Mouse (Mus musculus) thymus, adult 2 months (tissue): ENCODE measurements at regions not wholly inside any gene's neighbourhood (a gene's known extent, or its start where the extent isn't known, plus 50 kb on each side); places are given as distances from the start of the nearest gene placed in this dataset.

ENCODE experiments used
- DNase-seq: peaks from one replicate; pipeline ENCODE4 v3.0.0; 2021
- H3K27ac ChIP-seq: fragments of 200-500 bp; 2 replicates; pipeline ENCODE4 v1.5.1; 2012; ENCODE audit warnings: low read length, control low read depth; ENCODE audit not compliant: control insufficient read depth, insufficient read depth
- H3K27me3 ChIP-seq: fragments of 200-500 bp; 2 replicates; pipeline ENCODE4 v1.6.1; 2012; ENCODE audit warnings: mild to moderate bottlenecking, low read length, moderate library complexity, mixed read lengths; ENCODE audit not compliant: control insufficient read depth, insufficient read depth
- H3K36me3 ChIP-seq: fragments of 200-500 bp; 2 replicates; pipeline ENCODE4 v1.6.1; 2012; ENCODE audit warnings: mild to moderate bottlenecking, low read length, moderate library complexity; ENCODE audit not compliant: control insufficient read depth, insufficient read depth
- H3K4me1 ChIP-seq: fragments of 200-500 bp; replicated peaks from 2 replicates; pipeline ENCODE4 v1.6.1; 2012; ENCODE audit warnings: low read length; ENCODE audit not compliant: control insufficient read depth, insufficient read depth
- H3K4me3 ChIP-seq: fragments of 200-500 bp; 2 replicates; pipeline ENCODE4 v1.5.1; 2012; ENCODE audit warnings: mild to moderate bottlenecking, low read length, control low read depth, moderate library complexity; ENCODE audit not compliant: control insufficient read depth, insufficient read depth
- CTCF ChIP-seq: fragments of 200-500 bp; IDR thresholded peaks from 2 replicates; pipeline ENCODE4 v1.5.1; 2012; ENCODE audit warnings: mild to moderate bottlenecking, control low read depth, low read length, moderate library complexity, borderline replicate concordance; ENCODE audit not compliant: control insufficient read depth, poor library complexity, insufficient read depth; ENCODE audit errors: extremely low read depth
- POLR2A ChIP-seq: fragments of 200-500 bp; IDR thresholded peaks from 2 replicates; pipeline ENCODE4 v1.6.1; 2012; ENCODE audit warnings: mild to moderate bottlenecking, low read length, control low read depth, moderate library complexity; ENCODE audit not compliant: control insufficient read depth, poor library complexity, insufficient read depth; ENCODE audit errors: extremely low read depth
- WGBS: fragments of 180-500 bp; shearing (Covaris S2); methylation state at CpG from one replicate; pipeline ENCODE4 v1.1.7; 2018; 5-methylcytosine and 5-hydroxymethylcytosine counted together

DNA sequence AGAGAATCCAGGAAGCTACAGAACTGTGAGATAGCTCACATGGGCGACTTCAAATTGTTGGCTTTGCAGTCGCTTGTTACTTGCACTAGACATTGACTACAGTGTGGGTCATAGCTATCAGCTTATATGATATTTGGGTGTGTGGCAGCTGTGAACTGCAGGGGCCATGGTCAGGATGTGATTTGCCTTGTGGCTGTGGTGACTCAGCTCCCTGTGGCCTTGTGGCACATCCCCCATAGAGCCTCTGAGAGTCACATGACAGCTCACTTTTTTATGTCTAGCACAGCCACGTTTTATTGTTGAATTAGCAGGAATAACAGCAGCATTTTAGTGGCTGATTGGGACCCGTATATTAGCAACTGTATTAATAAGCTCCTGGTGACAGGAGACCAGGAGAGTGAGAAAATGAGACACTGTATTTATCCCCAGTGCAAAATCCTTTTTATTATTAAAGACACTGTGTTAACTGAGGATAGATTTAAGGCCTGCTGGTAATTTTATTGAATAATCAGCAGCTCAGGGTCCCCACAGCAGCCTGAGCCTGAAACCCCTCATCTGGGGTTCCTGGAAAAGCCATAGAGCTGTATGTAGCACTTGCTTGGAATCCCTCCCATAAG lies 141.7 kb downstream of the 9530068E07Rik start:
- 41% methylated on average over 4 of the region's 4 CpGs for WGBS
- no peak for DNase-seq
- Histone ChIP-seq H3K27me3 (no peaks in the 10 kb centered on the region), H3K36me3 (no peaks in the 10 kb centered on the region), H3K4me1 (no peaks in the 10 kb centered on the region), H3K27ac (no peak overlapping the region), H3K4me3 (no peak overlapping the region)
- TF ChIP-seq CTCF = no peak
- no peak for TF ChIP-seq POLR2A

DNA sequence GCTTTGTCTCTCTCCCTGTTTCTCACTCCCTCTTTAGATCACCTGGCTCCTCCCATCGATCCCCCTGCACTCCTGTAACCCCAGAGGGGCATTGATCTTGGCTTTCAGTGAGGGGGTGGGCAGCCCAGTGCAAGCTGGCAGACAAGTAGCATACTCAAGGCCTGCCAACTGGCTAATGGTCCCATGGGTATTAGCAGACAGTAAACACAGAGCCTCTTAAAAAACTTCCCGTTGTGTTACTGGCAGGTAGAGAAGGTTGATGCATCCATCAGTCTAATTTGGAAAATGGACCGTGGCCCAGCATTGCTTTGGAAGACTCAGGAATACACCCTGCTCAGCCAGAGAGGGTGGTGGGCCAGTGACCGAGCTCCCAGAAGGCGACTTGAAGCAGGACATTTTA lies 145.0 kb downstream of the 9530068E07Rik start:
- TF ChIP-seq CTCF (no peak), POLR2A (no peak)
- Histone ChIP-seq H3K36me3 (no peaks in the 10 kb centered on the region), H3K4me3 (no peak overlapping the region), H3K27me3 (no peaks in the 10 kb centered on the region), H3K4me1 (no peaks in the 10 kb centered on the region), H3K27ac (no peak overlapping the region)
- WGBS = 91% methylated on average over 5 of the region's 5 CpGs
- no peak for DNase-seq

DNA sequence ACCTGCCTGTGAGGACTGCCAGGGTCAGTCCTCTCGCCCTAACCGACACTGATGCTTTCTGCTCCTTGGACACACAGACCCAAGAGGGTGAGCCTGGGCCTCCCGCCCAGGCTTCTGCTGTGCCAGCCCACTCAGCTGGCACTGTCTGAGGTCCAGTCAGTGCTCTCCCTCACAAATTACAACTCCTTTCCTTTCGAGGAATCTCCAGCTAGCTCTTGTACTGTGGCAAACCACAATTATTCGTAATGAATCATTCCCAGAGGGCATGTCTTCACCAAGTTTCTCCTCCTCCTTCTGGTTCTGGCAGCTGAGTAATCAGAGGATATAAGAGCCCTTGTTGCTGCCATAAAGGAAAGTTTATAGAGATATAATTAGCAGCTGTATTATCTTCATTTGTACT lies 155.2 kb downstream of the 9530068E07Rik start:
- no peak for DNase-seq
- no peaks in the 10 kb centered on the region for H3K4me1 ChIP-seq
- H3K4me3 ChIP-seq = no peak overlapping the region
- TF ChIP-seq POLR2A (no peak), CTCF (no peak)
- 69% methylated on average over 5 of the region's 5 CpGs for WGBS
- H3K36me3 ChIP-seq = no peaks in the 10 kb centered on the region
- H3K27me3 ChIP-seq = no peaks in the 10 kb centered on the region
- no peak overlapping the region for H3K27ac ChIP-seq

DNA sequence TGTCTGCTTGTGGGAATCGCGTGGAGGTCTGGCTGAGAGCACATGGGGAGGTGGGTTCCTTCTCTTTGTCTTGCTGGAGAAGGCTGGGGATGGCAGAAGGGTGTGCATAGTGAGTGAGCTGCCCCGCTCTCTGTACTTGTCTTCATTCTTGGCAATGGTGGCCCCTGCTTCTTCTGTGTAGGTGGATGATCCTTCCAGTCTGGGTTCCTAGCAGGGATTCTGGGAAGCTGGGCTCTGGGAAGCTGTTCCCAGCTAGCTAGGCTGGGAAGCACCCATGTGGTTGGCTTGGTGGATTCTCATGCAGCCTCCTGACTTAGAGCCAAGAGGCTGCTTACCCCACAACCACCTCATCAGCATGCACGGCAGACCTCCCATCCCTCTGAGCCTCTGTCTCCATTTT lies 156.6 kb downstream of the 9530068E07Rik start:
- H3K27ac ChIP-seq = no peak overlapping the region
- no peak overlapping the region for H3K4me3 ChIP-seq
- WGBS = 93% methylated on average over 4 of the region's 4 CpGs
- no peaks in the 10 kb centered on the region for H3K27me3 ChIP-seq
- H3K36me3 ChIP-seq = no peaks in the 10 kb centered on the region
- no peak for DNase-seq
- no peaks in the 10 kb centered on the region for H3K4me1 ChIP-seq
- TF ChIP-seq CTCF (no peak), POLR2A (no peak)

DNA sequence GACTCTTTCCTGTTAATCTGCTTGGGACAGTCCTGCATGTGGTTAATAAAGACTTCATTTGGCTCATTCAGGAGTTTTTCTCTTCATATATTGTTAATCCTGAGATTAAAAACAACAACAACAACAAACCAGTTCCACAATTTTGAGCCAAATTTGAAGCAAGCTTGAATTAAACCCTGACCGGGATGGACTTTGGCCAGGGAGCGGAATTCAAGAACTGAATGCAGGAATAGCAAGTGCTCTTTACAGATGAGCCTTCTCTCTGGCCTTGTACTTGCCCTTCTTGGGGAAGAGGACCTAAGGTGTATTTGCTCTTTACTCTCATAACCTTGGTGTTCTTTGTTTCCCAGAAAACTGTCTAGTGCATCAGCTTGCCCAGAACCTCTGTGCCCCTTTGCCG lies 161.6 kb downstream of the 9530068E07Rik start:
- no peaks in the 10 kb centered on the region for H3K4me1 ChIP-seq
- DNase-seq = no peak
- H3K27ac ChIP-seq = no peak overlapping the region
- H3K27me3 ChIP-seq = no peaks in the 10 kb centered on the region
- no peaks in the 10 kb centered on the region for H3K36me3 ChIP-seq
- TF ChIP-seq CTCF (no peak), POLR2A (no peak)
- no peak overlapping the region for H3K4me3 ChIP-seq
- WGBS = 98% methylated on average over 3 of the region's 3 CpGs

DNA sequence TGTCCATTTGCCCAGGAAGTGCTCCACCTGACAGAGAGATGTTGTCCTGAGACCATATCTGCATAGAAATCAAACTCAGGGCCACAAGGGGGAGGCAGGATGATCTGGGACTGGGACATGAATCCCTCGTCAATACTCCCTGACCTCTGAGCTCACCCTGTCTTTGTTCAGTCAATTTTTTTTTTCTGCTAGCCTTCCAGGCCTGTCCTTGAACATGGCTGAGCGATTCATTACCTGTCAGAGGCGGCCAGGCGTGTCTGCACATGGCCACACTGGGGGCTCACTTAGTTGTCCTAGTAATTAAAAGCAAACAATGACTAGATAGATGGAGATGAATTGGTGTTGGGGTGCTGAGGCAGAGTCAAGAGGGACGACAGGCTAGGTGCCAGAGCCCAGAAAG lies 162.6 kb downstream of the 9530068E07Rik start:
- no peak for TF ChIP-seq CTCF
- TF ChIP-seq POLR2A = no peak
- Histone ChIP-seq H3K27ac (no peak overlapping the region), H3K36me3 (no peaks in the 10 kb centered on the region), H3K4me3 (no peak overlapping the region), H3K27me3 (no peaks in the 10 kb centered on the region), H3K4me1 (no peaks in the 10 kb centered on the region)
- no peak for DNase-seq
- 91% methylated on average over 5 of the region's 5 CpGs for WGBS

DNA sequence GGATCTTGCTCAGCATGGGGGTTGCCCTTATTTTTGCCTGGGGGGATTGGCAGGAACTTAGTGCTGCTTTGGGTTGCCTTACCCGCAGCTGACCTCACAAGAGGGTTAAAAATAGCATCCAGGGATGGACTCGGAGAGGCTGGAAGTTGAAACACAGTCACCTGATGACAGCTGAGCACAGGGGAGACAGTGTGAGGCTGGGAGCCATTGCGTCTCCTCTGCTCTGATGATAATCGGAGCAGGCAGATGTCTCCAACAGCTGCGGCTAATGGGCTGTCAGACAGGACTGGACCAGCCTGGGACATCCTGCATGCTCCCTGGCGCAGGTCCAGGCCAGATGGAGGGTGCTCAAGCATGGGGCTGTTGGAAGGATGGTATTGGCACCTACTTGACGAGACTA lies 165.1 kb downstream of the 9530068E07Rik start:
- no peaks in the 10 kb centered on the region for H3K4me1 ChIP-seq
- no peaks in the 10 kb centered on the region for H3K27me3 ChIP-seq
- TF ChIP-seq CTCF = no peak
- TF ChIP-seq POLR2A = no peak
- H3K4me3 ChIP-seq = no peak overlapping the region
- H3K36me3 ChIP-seq = no peaks in the 10 kb centered on the region
- 83% methylated on average over 7 of the region's 7 CpGs for WGBS
- DNase-seq = no peak
- no peak overlapping the region for H3K27ac ChIP-seq
